Mouse (Mus musculus) liver, adult 2 months (tissue): ENCODE data around the gene Sfxn5. TPM values are rescaled to one million over a fixed set of nuclear protein-coding genes. Genes with fewer than 3 reads are reported as not detected.

Experiments used
- DNase-seq: peaks from one replicate; pipeline ENCODE4 v3.0.0-alpha.2; 2011; ENCODE audit warnings: low read depth, low spot score; ENCODE audit errors: extremely low read depth
- H3K27ac ChIP-seq: fragments of 200-500 bp; replicated peaks from 2 replicates; pipeline ENCODE4 v1.5.1; 2012; ENCODE audit warnings: low read depth, mild to moderate bottlenecking, control low read depth, inconsistent platforms, low read length; ENCODE audit not compliant: insufficient read depth
- H3K27me3 ChIP-seq: fragments of 200-500 bp; 2 replicates; pipeline ENCODE4 v1.6.1; 2012; ENCODE audit warnings: mild to moderate bottlenecking, moderate library complexity, low read length, inconsistent platforms; ENCODE audit not compliant: control insufficient read depth, insufficient read depth
- H3K36me3 ChIP-seq: fragments of 200-500 bp; 2 replicates; pipeline ENCODE4 v1.6.1; 2012; ENCODE audit warnings: low read length, inconsistent platforms; ENCODE audit not compliant: control insufficient read depth, insufficient read depth
- H3K4me1 ChIP-seq: fragments of 200-500 bp; 2 replicates; pipeline ENCODE4 v1.6.1; 2011; ENCODE audit warnings: low read length; ENCODE audit not compliant: control insufficient read depth, insufficient read depth
- H3K4me3 ChIP-seq: fragments of 200-500 bp; 2 replicates; pipeline ENCODE4 v1.5.1; 2011; ENCODE audit warnings: low read depth, mild to moderate bottlenecking, control low read depth, low read length, moderate library complexity; ENCODE audit not compliant: insufficient read depth
- H3K79me2 ChIP-seq: fragments of 200-500 bp; 2 replicates; pipeline ENCODE4 v1.6.1; 2012; ENCODE audit warnings: inconsistent platforms, mild to moderate bottlenecking, low read length, moderate library complexity; ENCODE audit not compliant: control insufficient read depth, insufficient read depth
- H3K9ac ChIP-seq: fragments of 200-500 bp; 2 replicates; pipeline ENCODE4 v1.6.1; 2012; ENCODE audit warnings: low read depth, mild to moderate bottlenecking, control low read depth, inconsistent platforms, low read length
- CTCF ChIP-seq: fragments of 200-500 bp; IDR thresholded peaks from 2 replicates; pipeline ENCODE4 v1.5.1; 2011; ENCODE audit warnings: low read depth, low read length, control low read depth
- POLR2A ChIP-seq: fragments of 200-500 bp; IDR thresholded peaks from 2 replicates; pipeline ENCODE4 v1.6.1; 2011; ENCODE audit warnings: low read length, control low read depth; ENCODE audit not compliant: insufficient read depth; ENCODE audit errors: extremely low read depth
- WGBS: fragments of 180-500 bp; shearing (Covaris S2); methylation state at CpG from one replicate; pipeline ENCODE4 v1.1.7; 2018; 5-methylcytosine and 5-hydroxymethylcytosine counted together
- polyA plus RNA-seq: library from polyadenylated mRNA; depleted of rRNA; stranded (reverse); fragments of >200 nt; gene quantifications from 2 replicates; pipeline ENCODE4 v1.2.3, GENCODE M21; 2012
- total RNA-seq: library from RNA; depleted of rRNA; stranded (reverse); fragments of >200 nt; gene quantifications from 2 replicates; pipeline ENCODE4 v1.2.3, GENCODE M21; 2014

Sfxn5 gene
- total and polyA plus RNA-seq, 2 experiments = 23.4 to 23.6 TPM

GRCm38 (mm10) chr6:85377876-85378275 is 44.7 kb upstream of the Sfxn5 start:
- no peak overlapping the region for H3K27ac ChIP-seq
- no peak for DNase-seq
- H3K4me3 ChIP-seq = no peak overlapping the region
- peaks cover 2% of the 10 kb centered on the region for H3K4me1 ChIP-seq
- H3K27me3 ChIP-seq = no peaks in the 10 kb centered on the region
- H3K36me3 ChIP-seq = no peaks in the 10 kb centered on the region
- no peaks in the 10 kb centered on the region for H3K79me2 ChIP-seq
- H3K9ac ChIP-seq = no peak overlapping the region
- WGBS = 74% methylated on average over 5 of the region's 5 CpGs
- TF ChIP-seq POLR2A (no peak), CTCF (no peak)

DNA sequence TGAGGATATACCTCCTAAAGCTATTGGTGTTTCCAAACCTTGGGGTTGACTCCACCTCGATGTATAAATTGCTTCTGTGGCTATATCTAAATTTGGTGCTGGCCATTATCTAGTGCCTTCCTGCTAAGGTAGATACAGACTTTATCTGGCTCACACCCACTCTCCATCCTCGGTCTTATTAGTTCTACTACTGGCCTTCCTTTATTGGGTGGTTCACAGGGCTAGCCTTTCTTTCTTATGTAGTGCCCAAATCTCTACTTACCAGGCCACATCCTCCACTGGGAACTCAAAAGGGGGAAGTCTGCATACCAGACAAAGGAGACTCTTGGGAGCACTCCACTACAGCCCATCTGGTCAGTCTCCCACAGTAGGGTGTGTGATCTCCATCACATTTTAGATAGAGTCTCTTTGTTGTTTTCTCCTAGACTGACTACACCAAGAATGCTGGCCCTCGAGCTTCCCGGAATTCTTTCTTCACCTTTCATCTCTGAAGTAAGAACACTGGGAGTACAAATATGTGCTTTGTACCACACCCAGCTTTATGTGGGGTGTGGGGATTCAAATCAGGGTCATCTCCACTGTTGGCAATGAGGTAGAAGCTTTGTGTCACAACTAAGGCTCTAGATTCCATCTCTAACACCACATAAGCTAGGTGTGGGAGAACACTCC is 44.0 kb upstream of the Sfxn5 start:
- 83% methylated on average over 4 of the region's 4 CpGs for WGBS
- H3K4me1 ChIP-seq = peaks cover 2% of the 10 kb centered on the region
- H3K36me3 ChIP-seq = no peaks in the 10 kb centered on the region

DNA sequence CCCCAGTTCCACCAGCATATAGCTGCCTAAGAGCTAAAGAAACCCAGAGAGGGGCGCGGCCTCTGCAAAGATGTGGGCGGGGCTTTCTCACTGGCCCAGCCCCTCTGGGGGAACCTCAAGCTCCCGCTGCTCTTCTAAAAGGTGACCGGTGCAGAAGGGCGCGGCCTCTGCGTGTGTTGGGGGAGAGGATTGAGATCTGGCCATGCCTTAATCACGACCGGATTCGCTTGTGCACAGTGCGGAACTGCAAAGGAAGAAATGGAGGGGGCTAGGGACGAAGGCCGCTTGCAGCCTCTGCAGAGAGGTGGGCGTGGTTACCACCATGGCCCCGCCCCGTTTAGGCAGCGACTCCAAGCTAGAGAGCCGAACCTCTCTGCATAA is 41.5 kb upstream of the Sfxn5 start:
- TF ChIP-seq POLR2A (no peak), CTCF (no peak)

More for the DNA sequence above, 44.0 kb upstream of the Sfxn5 start:
- Histone ChIP-seq H3K79me2 (no peaks in the 10 kb centered on the region), H3K27me3 (no peaks in the 10 kb centered on the region), H3K27ac (no peak overlapping the region), H3K4me3 (no peak overlapping the region), H3K9ac (no peak overlapping the region)
- DNase-seq = no peak
- TF ChIP-seq POLR2A (no peak), CTCF (no peak)

GRCm38 (mm10) chr6:85373951-85374733 is 40.9 kb upstream of the Sfxn5 start, which contains the start of gene Rab11fip5:
Gene Rab11fip5, minus strand, starts transcription at chr6:85374634.
- peak within 1 kb of the TSS; percentile 82 for H3K9ac ChIP-seq
- no peak for TF ChIP-seq POLR2A
- peaks cover 2% of the 10 kb centered on the region for H3K4me1 ChIP-seq
- H3K79me2 ChIP-seq = no peaks in the 10 kb centered on the region
- WGBS = 6% methylated on average over 80 of the region's 80 CpGs
- H3K36me3 ChIP-seq = no peaks in the 10 kb centered on the region
- H3K27me3 ChIP-seq = no peaks in the 10 kb centered on the region
- H3K27ac ChIP-seq = no peak within 1 kb of the TSS
- DNase-seq = no peak
- H3K4me3 ChIP-seq = peak within 1 kb of the TSS; percentile 90

More for the DNA sequence above, 41.5 kb upstream of the Sfxn5 start:
- DNase-seq = peak; percentile 82
- no peak overlapping the region for H3K27ac ChIP-seq
- H3K27me3 ChIP-seq = no peaks in the 10 kb centered on the region
- H3K9ac ChIP-seq = peak overlapping the region; percentile 63
- no peaks in the 10 kb centered on the region for H3K36me3 ChIP-seq
- peaks cover 2% of the 10 kb centered on the region for H3K4me1 ChIP-seq
- H3K79me2 ChIP-seq = no peaks in the 10 kb centered on the region
- peak overlapping the region; percentile 90 for H3K4me3 ChIP-seq
- under 1% methylated on average over 19 of the region's 19 CpGs for WGBS

DNA sequence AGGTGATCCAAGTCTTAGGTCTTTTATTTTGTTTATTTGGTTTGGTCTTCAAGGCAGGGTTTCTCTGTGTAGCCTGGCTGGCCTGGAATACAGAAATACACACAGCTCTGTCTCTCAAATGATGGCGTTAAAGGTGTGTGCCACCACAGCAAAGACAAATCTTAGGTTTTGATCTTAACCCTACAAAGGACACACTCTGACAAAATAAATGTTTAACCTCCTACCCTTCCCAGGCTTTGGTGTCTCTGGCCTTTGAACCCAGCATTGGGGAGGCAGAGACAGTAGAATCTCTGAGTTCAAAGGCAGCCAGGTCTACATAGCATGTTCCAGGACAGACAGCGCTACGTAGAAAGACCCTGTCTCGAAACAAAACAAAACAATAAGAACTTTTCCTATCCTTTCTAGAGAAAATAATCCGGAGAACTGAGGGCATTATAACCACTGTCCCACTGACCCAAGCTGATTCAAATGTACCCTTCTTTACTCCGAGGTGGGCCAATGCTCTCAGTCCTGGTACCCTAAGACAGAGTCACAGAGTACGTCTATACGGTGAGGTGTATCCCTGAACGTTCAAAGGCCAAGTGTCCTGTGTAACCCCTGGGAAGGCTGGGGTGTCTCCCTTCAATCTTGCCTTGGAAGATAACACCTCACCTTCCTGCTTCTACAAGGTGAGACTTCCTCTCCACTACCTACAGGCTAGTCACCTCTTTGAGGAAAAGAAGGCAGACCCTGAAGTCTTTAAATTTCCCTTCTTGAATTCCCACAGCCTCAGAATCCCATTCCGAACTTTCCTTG is 40.0 kb upstream of the Sfxn5 start:
- no peak for DNase-seq
- peaks cover 2% of the 10 kb centered on the region for H3K4me1 ChIP-seq
- H3K27me3 ChIP-seq = no peaks in the 10 kb centered on the region
- H3K27ac ChIP-seq = no peak overlapping the region
- H3K36me3 ChIP-seq = no peaks in the 10 kb centered on the region
- 90% methylated on average over 10 of the region's 10 CpGs for WGBS
- no peaks in the 10 kb centered on the region for H3K79me2 ChIP-seq
- TF ChIP-seq CTCF (no peak), POLR2A (no peak)
- H3K9ac ChIP-seq = peak overlapping the region; percentile 82; the same call in 1 of the 2 replicates
- H3K4me3 ChIP-seq = no peak overlapping the region
